Mouse (Mus musculus): ENCODE measurements at regions not wholly inside any gene's neighbourhood (a gene's known extent, or its start where the extent isn't known, plus 50 kb on each side); places are given as distances from the start of the nearest gene placed in this dataset.

GRCm38 (mm10) chr12:110385801-110386599, 60.9 kb upstream of the Ppp2r5c start:
- intact Hi-C loops (cut with DNase I; ENCODE audit: low total_unique reads): no loop called here
- DNase-seq: no peak

- DNase-seq: no peak
- intact Hi-C loops (cut with DNase I; ENCODE audit: low total_unique reads): no loop called here
Observed at GRCm38 (mm10) chr12:110387056-110387455, 59.9 kb upstream of the Ppp2r5c start.

- intact Hi-C loops (cut with DNase I; ENCODE audit: low total_unique reads): no loop called here
Observed at GRCm38 (mm10) chr12:110387567-110387966, 59.4 kb upstream of the Ppp2r5c start.

GRCm38 (mm10) chr12:110389439-110389838, 57.5 kb upstream of the Ppp2r5c start:
- intact Hi-C loops (cut with DNase I; ENCODE audit: low total_unique reads): no loop called here
- DNase-seq: no peak

More at GRCm38 (mm10) chr12:110387567-110387966, 59.4 kb upstream of the Ppp2r5c start:
- DNase-seq: no peak

- intact Hi-C loops (cut with DNase I; ENCODE audit: low total_unique reads): no loop called here
- no peak for DNase-seq
Observed at GRCm38 (mm10) chr12:110391464-110391863, 55.5 kb upstream of the Ppp2r5c start.

GRCm38 (mm10) chr12:110393555-110393954, 53.4 kb upstream of the Ppp2r5c start:
- intact Hi-C loops (cut with DNase I; ENCODE audit: low total_unique reads): no loop called here
- DNase-seq: no peak

All from gastrocnemius, postnatal 14 days (tissue).